Mouse (Mus musculus) hindlimb bud, embryonic 11.5 days (tissue): Measurements from ENCODE around the gene Ckap4.
"Not testable (repeated sequence)": the region's sequence is repeated elsewhere in the genome, so short reads cannot be mapped to it uniquely, and the experiment has no call there.

Experiments
- DNase-seq: peaks from one replicate; pipeline ENCODE4 v3.0.0-alpha.2; 2012; ENCODE audit warnings: low read depth, low spot score; ENCODE audit errors: extremely low spot score

The Ckap4 gene

DNA sequence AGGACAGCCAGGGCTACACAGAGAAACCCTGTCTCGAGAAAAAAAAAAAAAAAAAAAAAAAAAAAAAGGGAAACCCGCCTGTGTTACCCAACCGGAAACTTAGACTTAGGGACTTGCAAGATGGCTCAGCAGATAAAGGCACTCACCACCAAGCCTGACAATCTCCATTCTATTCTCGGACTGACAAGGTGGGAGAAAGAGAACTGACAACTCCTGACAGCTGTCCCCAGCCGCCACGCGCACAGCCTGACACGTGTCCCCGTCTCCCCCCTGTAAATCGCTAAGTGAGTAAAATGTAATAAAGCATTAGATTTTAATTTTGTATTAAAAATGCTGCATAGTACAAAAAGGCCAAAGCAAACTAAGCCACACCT, 16.0 kb upstream of the Ckap4 start:
- no peak for DNase-seq

DNA sequence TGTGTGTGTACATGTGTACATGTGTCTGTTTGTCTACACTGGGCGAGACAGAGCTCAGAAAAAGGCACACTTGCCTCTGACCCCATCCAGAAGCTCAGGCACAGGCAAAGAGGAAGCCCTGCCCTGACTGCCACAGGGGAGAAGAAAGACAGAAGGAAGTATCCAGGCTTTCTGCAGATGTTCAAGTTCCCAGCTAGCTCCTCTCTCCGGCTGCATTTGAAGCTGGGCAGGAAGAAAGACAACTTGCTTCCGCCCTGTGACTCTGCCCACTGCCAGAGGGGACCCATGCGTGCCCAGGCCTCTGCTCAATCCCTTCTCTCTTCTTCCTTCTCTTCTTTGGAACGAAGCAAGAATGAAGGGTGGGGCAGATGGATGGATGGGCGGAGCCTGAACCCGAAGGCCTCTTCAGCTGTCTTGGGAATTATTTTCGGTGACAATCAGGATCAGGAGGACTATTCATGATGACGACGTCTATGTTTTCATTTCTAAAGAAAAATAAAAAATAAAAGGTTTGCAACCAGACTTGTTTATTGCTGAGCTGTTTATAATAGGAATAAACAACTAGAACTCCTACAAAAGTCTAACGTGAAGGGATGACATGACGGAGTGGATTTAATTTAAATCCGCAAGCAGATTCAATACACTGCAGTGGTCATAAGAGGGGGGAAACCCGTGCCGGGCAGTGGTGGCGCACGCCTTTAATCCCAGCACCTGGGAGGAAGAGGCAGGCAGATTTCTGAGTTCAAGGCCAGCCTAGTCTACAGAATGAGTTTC, 15.5 kb upstream of the Ckap4 start:
- DNase-seq = no peak

DNA sequence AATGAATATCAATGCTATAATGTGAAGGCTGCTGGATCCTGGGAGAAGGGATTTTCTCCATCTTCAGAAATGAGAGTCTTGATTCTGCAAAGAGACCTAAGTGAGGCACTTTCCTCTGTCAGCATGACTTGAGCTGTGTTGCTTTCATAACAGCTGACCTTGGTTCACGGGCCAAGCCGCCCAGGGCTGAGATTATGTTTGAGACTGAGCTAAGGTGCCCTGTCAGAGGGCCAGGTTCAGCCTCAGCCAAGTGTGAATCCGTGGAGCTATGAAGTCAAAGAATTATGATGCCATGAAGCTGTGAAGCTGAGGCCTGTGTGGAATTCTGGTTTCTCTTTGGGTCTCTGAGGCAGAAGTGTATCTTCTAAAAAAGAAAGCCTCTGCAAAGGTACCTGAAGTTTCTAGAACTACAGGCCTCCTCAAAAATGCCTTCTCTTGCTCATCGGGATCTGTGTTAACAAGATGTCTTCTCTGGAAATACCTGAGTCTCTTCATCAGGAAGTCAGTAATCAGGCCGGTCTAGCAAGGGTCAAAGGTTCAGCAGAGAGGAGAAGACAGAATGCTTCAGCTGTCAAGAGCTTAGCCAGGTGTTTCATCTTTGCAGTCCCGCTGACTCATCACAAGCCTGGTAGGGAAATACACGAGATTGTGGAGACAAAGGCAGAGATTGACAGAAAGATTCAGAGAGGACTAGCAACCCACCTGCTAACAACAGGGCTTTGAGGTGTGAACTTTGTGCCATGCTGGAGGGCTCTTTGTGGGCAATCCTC, 11.2 kb upstream of the Ckap4 start:
- DNase-seq = no peak

DNA sequence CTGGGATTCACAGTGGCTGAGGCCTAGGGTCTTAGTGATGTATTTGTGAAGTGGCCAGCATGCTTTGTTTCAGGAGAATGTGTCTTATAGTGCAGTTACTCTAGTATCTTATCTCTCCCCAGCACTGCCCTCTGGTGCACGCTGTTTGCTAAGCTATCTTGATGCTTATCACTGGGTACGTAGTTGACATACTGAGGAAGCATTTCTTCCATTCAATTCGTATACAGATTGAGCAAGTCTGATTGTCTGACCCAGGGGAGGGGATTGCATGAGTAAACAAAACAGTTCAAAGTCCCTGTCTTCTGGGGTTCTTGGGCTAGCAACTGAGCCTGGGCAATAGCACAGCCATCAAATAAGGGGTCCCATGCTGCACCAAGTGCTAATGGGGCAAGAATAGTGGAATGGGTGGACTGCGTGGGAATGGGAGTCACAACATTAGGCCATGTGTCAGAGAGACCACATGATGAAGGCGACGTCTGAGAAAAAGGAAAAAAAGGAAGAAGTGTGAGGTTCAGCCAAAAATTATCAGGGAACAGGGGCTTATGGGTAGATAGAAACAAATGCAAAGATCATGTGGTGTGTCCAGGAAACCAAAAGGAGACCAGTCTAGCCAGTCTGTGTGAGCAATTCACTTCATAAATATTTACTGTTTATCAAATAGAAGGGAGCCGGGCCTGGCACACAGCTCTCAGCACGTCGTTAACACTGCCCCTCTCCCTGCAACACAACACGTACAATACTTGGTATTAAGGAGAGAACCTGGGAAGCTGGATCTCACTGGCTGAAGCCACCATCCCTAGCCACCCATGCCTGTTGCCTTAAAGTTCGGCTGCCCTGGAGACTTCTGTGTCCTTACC, 9.2 kb upstream of the Ckap4 start:
- no peak for DNase-seq

DNA sequence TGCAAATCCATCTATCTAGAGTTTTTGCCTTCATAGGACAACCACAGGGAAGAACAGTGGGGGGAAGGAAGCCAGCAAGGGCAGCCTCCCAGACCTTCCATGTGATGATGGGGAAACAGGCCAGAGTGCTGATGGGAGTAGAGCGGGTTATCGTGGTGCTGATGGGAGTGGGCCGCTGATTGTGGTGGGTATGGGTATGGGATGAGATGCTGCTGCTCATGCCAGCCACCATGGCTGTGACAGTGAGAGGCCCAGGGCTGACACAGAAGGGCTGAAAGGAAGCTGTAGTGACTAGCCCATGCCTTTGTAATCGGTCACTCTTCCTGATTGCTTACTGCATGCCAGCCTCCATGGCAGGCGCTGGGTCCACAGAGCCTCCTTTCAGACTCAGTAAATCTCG, 5.8 kb upstream of the Ckap4 start:
- DNase-seq = no peak

DNA sequence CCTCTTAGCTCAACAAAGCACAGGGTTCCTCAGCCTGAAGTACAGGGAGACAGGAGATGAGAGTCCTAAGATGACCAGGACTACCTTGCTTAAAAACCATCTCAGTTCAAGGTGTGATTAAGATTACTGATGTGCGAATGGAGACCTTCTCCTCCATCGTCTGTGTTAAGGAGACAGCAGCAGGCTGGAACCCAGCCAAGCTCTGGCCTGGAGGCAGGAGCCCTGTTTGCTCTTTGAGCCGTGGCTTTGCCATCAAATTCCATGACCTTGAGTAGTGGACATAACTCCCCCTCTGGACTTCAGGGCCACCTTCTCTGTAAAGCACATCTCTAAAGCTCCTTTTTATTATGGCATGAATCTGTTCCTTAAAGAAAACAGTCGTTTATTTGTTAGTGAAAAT, 2.0 kb upstream of the Ckap4 start:
- no peak for DNase-seq

DNA sequence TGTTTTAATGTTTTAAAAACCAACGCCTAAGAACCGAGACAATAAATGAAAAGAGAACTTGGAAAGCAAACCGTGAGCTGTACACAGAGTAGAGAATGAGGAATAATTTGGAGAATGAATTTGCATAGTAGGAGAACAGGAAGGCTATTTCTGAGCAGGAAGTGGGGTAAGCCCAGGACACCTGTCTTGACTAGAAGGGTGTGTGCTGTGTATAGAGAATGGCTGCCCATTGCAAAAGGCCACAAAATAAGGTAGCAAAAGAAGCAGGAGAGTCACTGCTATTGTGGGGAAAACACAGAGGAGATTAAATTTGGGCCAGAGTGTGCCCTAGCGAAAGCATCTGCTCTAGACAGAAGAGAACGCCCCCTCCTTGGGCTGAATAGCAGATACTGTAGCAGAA, 1.6 kb upstream of the Ckap4 start:
- DNase-seq = no peak

DNA sequence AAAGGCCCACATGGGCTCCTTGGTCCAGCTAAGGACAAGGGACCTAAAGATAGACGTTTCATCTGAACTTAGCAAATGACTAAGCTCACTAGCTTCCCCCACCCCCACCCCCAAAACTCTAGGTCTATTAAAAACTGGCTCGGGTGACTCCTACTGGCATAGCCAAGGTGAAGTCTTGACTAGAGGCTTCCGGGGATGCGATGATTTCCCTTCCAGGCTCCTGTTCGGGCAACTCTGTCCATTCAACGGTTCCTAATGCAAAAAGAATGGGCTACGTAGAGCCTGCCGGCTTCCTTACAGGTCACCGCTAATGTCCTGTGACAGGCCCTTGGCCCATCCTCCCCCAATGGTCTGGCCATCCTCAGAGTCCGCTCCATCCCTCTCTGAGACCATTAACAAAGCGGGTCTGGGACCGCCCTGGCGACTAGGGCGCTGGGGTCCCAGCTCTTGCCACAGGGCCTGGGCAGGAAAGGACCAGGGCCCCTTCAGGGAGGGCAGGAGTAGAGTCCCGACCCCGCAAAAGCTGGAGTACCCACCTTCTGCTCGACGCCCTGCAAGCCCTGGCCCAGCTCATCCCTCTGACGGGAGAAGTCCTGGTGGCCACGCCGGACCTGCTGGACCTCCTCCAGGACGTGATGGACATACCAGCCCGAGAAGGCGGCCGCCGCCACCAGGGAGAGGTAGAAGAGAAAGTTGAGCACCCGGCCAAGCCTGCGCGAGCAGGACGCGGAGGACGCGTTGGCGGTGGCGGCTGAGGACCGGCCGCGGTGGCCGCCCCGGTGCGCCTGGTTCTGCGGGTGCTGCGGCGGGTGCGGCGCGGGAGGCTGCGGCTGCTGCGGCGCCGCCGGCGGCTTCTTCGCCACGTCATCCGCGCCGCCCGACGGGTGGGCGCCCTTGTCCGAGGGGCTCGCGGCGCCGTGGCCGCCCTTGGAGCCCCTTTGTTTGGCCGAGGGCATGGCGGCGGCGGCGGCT, 665 bp downstream of the Ckap4 start:
- no peak for DNase-seq

DNA sequence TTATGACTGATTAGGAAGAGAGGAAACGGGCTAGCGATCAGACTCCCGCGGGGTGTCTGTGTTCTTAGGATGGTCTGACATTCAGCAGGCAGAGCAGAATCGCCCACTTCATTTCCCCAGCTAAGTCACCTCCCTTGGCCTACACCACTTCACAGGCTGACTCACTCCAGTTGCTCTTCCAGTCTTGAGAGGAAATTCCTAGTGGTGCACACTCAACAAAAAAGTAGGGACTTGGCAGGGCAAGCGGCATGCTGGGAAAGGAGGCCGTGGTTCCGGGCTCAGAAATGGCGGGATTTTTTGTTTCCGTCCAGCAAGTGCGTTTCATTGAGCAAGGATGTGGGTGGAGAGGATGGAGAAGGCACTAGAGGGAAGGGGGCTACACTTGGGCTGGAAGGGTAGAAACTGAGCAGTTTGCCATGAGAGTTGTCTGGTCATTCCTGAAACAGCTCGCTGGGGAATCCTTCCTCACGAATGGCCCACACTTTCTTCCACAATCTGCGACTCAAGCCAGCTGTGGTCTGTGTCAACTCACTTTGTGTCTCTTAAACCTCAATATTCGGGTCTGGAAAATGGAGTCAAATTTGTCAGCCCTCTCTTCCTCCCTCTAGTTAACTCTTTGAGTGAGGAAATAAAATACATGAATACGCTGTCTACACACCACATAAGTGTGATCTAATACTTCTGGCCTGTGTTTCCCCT, 1.5 kb downstream of the Ckap4 start:
- no peak for DNase-seq

DNA sequence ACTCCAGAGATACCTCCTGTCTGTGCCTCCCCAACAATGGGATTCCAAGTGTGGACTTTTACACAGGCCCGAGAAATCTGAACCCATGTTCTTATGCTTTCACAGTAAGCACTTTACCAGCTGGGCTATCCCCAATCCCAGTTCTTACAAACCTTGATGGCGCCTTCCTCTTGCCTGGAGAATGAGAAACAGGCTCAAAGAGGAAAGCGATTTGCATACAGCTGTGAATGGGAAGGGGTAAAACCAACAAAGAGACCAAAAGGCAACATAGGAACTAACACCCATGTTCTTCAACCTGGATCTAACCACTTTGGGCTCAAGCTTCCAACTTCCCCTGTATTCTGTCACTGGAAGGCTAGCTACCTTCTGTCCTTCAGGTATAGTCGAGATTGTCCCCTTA, 2.3 kb downstream of the Ckap4 start:
- DNase-seq = no peak

DNA sequence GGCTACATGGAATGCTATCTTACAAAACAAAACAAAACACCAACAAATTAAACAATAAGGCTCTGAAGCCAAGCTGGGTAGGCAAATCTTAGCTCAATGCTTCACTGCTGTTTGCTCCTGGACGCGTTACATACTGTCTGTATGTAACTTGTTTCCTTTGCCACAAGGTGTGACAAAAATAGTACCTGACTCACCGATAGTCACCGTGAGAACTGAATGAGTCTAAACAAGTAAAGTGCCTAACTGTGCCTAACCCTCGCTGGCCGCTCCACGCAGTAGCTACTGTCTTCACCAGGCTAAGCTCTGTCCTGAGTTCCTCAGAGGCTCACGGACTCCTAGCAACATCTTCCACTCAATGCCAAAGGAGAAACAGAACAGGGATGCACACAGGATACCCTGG, 3.5 kb downstream of the Ckap4 start:
- no peak for DNase-seq

DNA sequence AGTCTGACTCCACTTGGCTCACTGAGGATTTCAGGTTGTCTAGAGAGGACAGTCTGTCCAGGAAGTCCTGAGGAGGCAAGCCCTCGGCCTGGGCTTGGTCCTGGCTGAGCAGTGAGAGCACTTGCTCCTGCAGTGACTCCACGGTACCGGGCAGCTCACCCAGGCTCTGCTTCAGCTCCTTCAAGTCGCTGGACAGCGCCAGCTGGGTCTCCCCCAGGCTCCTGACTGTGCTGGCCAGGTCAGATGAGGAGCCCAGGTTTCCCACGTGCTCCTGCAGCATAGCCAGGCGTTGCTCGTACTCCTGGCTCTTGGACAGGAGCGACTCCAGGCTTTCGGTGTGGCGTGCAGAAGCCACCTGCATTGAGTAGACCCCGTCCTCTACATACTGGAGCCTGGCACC, 6.2 kb downstream of the Ckap4 start:
- DNase-seq = no peak

DNA sequence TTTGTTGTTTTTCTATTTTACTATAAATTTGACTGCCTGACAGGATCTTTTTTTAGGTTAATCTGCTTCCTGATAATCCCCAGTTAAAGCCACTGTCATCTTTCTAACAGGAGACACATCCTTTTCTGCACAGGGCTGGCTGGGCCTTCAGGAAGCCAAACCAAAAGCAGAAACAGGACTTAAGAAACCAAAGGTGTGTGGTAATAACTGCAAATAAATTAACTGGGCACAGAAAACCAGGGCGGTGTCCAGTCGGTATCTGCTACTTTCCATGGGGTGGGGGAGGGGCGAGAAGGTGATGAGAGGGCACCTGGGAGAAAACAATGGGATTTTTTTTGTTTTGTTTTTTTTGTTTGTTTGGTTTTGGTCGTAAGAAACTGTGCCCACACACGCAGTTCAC, 6.8 kb downstream of the Ckap4 start:
- DNase-seq = no peak

DNA sequence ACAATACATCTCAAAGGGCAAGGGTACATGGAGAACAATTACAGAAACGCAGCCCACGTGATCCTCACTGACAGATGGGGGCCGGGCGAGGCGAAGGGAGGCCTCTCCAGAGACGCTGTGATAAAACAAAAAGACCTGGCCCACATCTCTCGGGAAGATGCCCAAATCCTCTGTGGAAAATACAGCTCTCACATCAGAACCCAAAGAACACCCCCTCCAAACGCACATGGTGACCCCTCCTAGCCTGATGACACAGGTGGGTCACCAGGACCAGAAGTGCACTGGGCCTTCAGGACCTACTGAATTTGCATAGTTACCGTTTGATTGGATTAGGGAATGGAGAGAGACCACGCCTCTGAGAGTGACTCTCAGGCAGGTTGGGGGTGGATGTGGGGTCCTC, 7.4 kb downstream of the Ckap4 start:
- no peak for DNase-seq

DNA sequence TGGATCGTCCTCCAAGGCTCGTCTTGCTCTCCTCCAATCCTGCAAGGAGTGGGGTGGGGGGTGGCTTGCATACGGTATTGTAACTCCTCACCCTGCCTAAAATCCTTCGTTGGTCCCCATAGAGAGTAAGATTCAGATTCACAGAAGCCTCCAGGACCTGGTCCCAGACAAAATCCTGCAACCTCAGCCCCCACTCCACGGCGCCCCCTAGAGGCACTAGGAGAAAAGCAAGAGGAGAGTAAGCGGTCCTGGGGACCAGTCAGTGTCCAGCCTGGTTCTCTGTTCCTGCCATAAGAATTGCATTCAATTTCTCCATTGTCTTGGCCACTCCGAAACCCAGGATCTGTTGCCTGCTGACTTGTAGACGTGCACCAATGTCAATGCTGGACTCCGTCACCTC, 10.2 kb downstream of the Ckap4 start:
- DNase-seq = no peak

DNA sequence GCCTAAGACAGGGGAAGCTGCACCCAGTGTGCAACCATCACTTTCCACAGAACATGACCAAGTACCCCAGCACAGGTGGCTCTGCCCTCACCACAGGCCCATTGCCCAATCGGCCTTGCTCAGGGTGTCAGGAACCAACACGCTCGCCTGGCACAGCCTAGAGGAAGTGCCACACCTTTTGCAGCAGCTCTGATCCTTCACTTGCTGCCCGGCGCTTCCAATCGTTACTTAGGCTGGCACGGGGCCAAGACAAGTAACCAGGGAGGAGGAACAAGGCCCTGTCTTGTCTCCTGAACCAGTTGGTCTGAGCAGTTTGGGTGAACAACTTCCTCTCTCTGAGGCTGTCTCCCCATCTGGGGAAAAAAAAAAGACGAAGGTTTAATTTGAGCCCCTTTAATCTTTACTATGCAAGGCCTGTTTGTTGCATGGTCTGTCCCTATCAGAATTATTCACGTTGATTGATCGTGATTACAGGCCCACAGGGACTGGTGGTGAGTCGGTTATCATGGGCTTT, 17.4 kb downstream of the Ckap4 start:
- DNase-seq = no peak

DNA sequence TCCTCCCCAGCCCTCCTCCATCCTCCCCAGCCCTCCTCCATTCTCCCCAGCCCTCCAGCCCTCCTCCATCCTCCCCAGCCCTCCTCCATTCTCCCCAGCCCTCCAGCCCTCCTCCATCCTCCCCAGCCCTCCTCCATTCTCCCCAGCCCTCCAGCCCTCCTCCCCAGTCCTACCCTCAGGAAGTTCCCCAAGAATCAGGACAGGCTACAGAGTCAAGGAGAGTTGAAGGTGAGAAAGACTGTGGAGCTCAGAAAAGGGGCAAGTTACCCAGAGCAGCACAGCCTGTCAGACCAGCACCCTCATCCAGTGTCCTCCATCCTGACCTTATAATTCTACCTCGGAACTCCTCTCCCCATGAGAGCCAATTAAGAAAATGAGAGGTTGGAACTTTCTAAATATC, 17.9 kb downstream of the Ckap4 start:
- not testable (repeated sequence) for DNase-seq

DNA sequence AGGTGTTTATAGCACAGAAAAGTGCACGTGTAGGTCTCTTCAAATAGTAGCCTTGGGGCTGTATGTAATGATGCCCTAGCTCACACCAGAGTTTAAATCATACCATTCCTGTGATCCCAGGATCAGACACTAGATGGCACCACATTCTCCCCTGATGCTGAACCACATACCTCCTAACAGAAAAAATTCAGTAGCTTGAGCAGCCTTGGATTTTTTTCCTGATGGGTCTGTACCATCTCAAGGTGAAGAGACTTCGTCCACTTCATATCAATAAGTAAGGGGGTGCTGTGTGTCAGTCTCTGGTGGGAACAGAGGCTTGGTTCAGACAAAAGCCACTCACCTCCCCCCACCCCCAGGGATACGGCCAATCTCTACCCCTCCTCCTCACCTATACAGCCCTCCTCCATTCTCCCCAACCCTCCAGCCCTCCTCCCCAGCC, 18.3 kb downstream of the Ckap4 start:
- DNase-seq = peak; percentile 88

DNA sequence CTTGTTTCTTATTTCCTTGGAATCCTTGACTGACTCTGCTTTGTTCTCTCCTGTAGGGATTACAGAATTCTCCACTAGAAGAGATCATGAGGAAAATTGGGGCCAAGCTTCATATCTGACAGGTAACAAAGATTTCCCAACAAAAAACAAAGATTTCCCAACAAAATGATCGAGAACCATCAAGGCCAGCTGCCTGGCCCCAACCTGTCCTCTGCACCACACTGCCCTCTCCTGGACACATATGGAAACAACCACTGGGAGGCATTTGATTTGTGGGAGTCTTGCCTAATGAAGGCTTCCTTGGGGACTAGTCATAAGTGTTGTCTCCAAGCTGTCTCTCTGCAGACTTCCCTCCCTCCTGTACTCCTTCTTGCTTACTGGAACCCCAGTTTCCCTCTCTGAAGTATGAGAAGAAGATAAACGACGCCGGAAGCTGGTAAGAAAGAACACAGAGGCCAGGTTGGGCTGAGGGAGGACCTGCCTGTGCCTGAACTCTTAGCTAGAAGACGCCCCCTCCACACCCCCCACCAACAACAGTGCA, 19.8 kb downstream of the Ckap4 start:
- no peak for DNase-seq
